Mouse (Mus musculus): ENCODE results near the gene Dnttip1. TPM values are rescaled to one million over a fixed set of nuclear protein-coding genes. Genes with fewer than 3 reads are reported as not detected.
A peak's percentile ranks its signal among the peaks of the same experiment; 100 is the strongest.
"Not testable (repeated sequence)": the region's sequence is repeated elsewhere in the genome, so short reads cannot be mapped to it uniquely, and the experiment has no call there.

Gene Dnttip1
- polyA plus RNA-seq, 1 experiment from 2014 or later: 55.9 TPM

GRCm38 (mm10) chr2:164792400-164793190 lies 46.8 kb downstream of the Dnttip1 start:
- peaks cover 26% of the 10 kb centered on the region; the same call in 1 of the 2 replicates for H3K36me3 ChIP-seq (ENCODE audit: control insufficient read depth, insufficient read depth, low read length)
- ATAC-seq: peak; percentile 6; the same call in 1 of the 2 replicates
- no peak overlapping the region for H3K4me2 ChIP-seq (ENCODE audit: low read depth, low read length)
- peak overlapping the region; percentile 28 for H3K27ac ChIP-seq (ENCODE audit: low read length)
- no peak overlapping the region; the same call in 1 of the 2 replicates for H3K9ac ChIP-seq (ENCODE audit: low read depth, low read length)
- H3K27me3 ChIP-seq (replicated peaks; ENCODE audit: control insufficient read depth, insufficient read depth, low read length): no peaks in the 10 kb centered on the region
- H3K4me1 ChIP-seq (ENCODE audit: control insufficient read depth, insufficient read depth, low read length): peaks cover 12% of the 10 kb centered on the region
- H3K9me3 ChIP-seq (ENCODE audit: control insufficient read depth, low read length): no peaks in the 10 kb centered on the region
- WGBS: 89% methylated on average over 12 of the region's 12 CpGs
- H3K4me3 ChIP-seq (ENCODE audit: low read length): no peak overlapping the region

GRCm38 (mm10) chr2:164793236-164793635 lies 47.5 kb downstream of the Dnttip1 start:
- 0 out of 2 replicates have a peak, but pooled peaks have one; percentile 16 for ATAC-seq
- Histone ChIP-seq H3K27me3 (replicated peaks; ENCODE audit: control insufficient read depth, insufficient read depth, low read length) (no peaks in the 10 kb centered on the region), H3K4me2 (ENCODE audit: low read depth, low read length) (no peak overlapping the region), H3K9me3 (ENCODE audit: control insufficient read depth, low read length) (no peaks in the 10 kb centered on the region), H3K27ac (ENCODE audit: low read length) (no peak overlapping the region), H3K36me3 (ENCODE audit: control insufficient read depth, insufficient read depth, low read length) (peaks cover 26% of the 10 kb centered on the region; the same call in 1 of the 2 replicates), H3K9ac (ENCODE audit: low read depth, low read length) (no peak overlapping the region), H3K4me3 (ENCODE audit: low read length) (no peak overlapping the region), H3K4me1 (ENCODE audit: control insufficient read depth, insufficient read depth, low read length) (peaks cover 11% of the 10 kb centered on the region)
- 69% methylated on average over 3 of the region's 3 CpGs for WGBS

DNA sequence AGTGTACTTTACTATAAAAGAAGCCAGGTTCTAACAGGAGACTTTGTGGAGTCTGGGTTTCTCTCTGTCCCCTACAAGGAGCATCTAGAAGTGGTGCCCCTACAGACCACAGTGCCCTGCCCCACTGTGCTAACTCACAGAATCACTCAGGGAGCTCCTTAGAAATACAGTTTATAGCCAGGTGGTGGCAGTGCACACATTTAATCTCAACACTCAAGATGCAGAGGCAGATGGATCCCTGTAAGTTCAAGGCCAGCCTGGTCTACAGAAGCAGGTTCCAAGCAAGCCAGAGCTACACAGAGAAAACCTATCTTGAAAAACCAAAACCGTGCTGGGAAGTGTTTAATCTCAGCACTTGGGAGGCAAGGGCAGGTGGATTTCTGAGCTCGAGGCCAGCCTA lies 48.0 kb downstream of the Dnttip1 start:
- Histone ChIP-seq H3K4me1 (ENCODE audit: control insufficient read depth, insufficient read depth, low read length) (peaks cover 6% of the 10 kb centered on the region), H3K27me3 (replicated peaks; ENCODE audit: control insufficient read depth, insufficient read depth, low read length) (no peaks in the 10 kb centered on the region), H3K4me3 (ENCODE audit: low read length) (no peak overlapping the region), H3K4me2 (ENCODE audit: low read depth, low read length) (no peak overlapping the region), H3K9me3 (ENCODE audit: control insufficient read depth, low read length) (no peaks in the 10 kb centered on the region), H3K9ac (ENCODE audit: low read depth, low read length) (no peak overlapping the region), H3K36me3 (ENCODE audit: control insufficient read depth, insufficient read depth, low read length) (peaks cover 23% of the 10 kb centered on the region; the same call in 1 of the 2 replicates), H3K27ac (ENCODE audit: low read length) (no peak overlapping the region)
- WGBS: 91% methylated on average over 2 of the region's 2 CpGs
- ATAC-seq: no peak

- Histone ChIP-seq H3K9ac (ENCODE audit: low read depth, low read length) (no peak overlapping the region), H3K4me1 (ENCODE audit: control insufficient read depth, insufficient read depth, low read length) (peaks cover 3% of the 10 kb centered on the region), H3K4me2 (ENCODE audit: low read depth, low read length) (no peak overlapping the region), H3K9me3 (ENCODE audit: control insufficient read depth, low read length) (no peaks in the 10 kb centered on the region), H3K27ac (ENCODE audit: low read length) (no peak overlapping the region), H3K27me3 (replicated peaks; ENCODE audit: control insufficient read depth, insufficient read depth, low read length) (no peaks in the 10 kb centered on the region), H3K36me3 (ENCODE audit: control insufficient read depth, insufficient read depth, low read length) (peaks cover 23% of the 10 kb centered on the region; the same call in 1 of the 2 replicates), H3K4me3 (ENCODE audit: low read length) (no peak overlapping the region)
- WGBS: 37% methylated on average over 5 of the region's 5 CpGs
- ATAC-seq: peak; percentile 59
Observed at GRCm38 (mm10) chr2:164794293-164794692, 48.5 kb downstream of the Dnttip1 start.

DNA sequence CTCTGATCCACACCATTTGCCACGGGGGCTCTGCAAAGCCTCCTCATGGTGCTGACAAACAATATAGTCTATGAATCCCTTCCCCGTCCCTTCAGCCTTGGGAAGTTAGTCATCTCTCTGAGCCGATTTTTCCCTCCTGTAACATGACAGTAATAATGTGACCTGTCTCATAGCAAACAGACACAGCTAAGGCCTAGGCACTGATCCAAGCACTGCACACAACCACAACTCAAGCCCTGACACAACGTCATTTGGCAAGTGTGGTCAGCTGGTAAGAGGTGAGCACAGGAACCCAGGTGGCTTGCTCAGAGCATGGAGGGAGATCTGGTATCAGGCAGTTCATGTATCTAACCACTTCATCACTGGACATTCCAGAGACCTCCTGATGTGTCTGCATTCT lies 50.1 kb downstream of the Dnttip1 start:
- H3K4me3 ChIP-seq (ENCODE audit: low read length): no peak overlapping the region
- peaks cover 23% of the 10 kb centered on the region for H3K36me3 ChIP-seq (ENCODE audit: control insufficient read depth, insufficient read depth, low read length)
- H3K27me3 ChIP-seq (replicated peaks; ENCODE audit: control insufficient read depth, insufficient read depth, low read length): no peaks in the 10 kb centered on the region
- H3K4me2 ChIP-seq (ENCODE audit: low read depth, low read length): no peak overlapping the region
- H3K27ac ChIP-seq (ENCODE audit: low read length): no peak overlapping the region
- no peak overlapping the region for H3K9ac ChIP-seq (ENCODE audit: low read depth, low read length)
- peaks cover 3% of the 10 kb centered on the region for H3K4me1 ChIP-seq (ENCODE audit: control insufficient read depth, insufficient read depth, low read length)
- no peak for ATAC-seq
- WGBS: 80% methylated on average over 4 of the region's 4 CpGs
- H3K9me3 ChIP-seq (ENCODE audit: control insufficient read depth, low read length): no peaks in the 10 kb centered on the region

DNA sequence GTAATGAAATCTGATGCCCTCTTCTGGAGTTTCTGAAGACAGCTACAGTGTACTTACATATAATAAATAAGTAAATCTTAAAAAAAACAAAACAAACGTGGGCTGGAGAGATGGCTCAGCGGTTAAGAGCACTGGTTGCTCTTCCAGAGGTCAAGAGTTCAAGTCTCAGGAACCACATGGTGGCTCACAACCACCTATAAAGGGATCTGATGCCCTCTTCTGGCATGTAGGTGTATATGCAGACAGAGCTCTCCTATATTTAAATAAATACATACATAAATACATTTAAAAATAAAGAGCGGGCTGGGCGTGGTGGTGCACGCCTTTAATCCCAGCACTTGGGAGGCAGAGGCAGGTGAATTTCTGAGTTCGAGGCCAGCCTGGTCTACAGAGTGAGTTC lies 52.8 kb downstream of the Dnttip1 start:
- not testable (repeated sequence) for H3K9ac ChIP-seq (ENCODE audit: low read depth, low read length); H3K27ac ChIP-seq (ENCODE audit: low read length); H3K27me3 ChIP-seq (replicated peaks; ENCODE audit: control insufficient read depth, insufficient read depth, low read length); H3K4me2 ChIP-seq (ENCODE audit: low read depth, low read length); H3K36me3 ChIP-seq (ENCODE audit: control insufficient read depth, insufficient read depth, low read length); H3K4me1 ChIP-seq (ENCODE audit: control insufficient read depth, insufficient read depth, low read length); H3K4me3 ChIP-seq (ENCODE audit: low read length); ATAC-seq; H3K9me3 ChIP-seq (ENCODE audit: control insufficient read depth, low read length)
- 77% methylated on average over 6 of the region's 6 CpGs for WGBS

GRCm38 (mm10) chr2:164800252-164801004 lies 54.6 kb downstream of the Dnttip1 start:
- 88% methylated on average over 13 of the region's 13 CpGs for WGBS
- H3K4me2 ChIP-seq (ENCODE audit: low read depth, low read length): no peak overlapping the region
- H3K9me3 ChIP-seq (ENCODE audit: control insufficient read depth, low read length): no peaks in the 10 kb centered on the region
- no peak overlapping the region for H3K27ac ChIP-seq (ENCODE audit: low read length)
- no peaks in the 10 kb centered on the region for H3K27me3 ChIP-seq (replicated peaks; ENCODE audit: control insufficient read depth, insufficient read depth, low read length)
- H3K9ac ChIP-seq (ENCODE audit: low read depth, low read length): no peak overlapping the region
- no peak for ATAC-seq
- H3K4me3 ChIP-seq (ENCODE audit: low read length): no peak overlapping the region
- peaks cover 6% of the 10 kb centered on the region for H3K36me3 ChIP-seq (ENCODE audit: control insufficient read depth, insufficient read depth, low read length)
- H3K4me1 ChIP-seq (ENCODE audit: control insufficient read depth, insufficient read depth, low read length): peaks cover 9% of the 10 kb centered on the region

GRCm38 (mm10) chr2:164803201-164803920 lies 57.6 kb downstream of the Dnttip1 start:
- no peak for ATAC-seq

DNA sequence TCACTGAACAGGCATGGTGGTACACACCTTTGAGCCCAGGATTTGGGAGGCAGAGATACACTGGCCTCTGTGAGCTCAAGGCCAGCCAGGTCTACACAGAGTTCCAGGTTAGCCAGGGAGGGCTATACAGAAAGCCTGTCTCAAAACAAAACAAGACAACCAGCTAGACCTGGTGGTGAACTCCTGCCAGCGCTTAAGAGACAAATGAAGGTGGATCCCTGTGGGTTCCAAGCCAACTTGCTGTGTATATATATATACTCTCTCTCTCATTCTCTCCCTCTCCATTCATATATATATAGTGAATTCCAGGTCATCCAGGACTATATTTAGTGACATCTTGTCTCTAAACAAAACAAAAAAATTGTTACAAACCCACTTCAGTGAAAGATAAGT lies 58.1 kb downstream of the Dnttip1 start:
- Histone ChIP-seq H3K9ac (ENCODE audit: low read depth, low read length) (peak overlapping the region; percentile 82), H3K4me3 (ENCODE audit: low read length) (peak overlapping the region; percentile 67), H3K36me3 (ENCODE audit: control insufficient read depth, insufficient read depth, low read length) (peaks cover 2% of the 10 kb centered on the region; the same call in 1 of the 2 replicates), H3K27ac (ENCODE audit: low read length) (peak overlapping the region; percentile 12), H3K4me2 (ENCODE audit: low read depth, low read length) (peak overlapping the region; percentile 60), H3K9me3 (ENCODE audit: control insufficient read depth, low read length) (no peaks in the 10 kb centered on the region), H3K27me3 (replicated peaks; ENCODE audit: control insufficient read depth, insufficient read depth, low read length) (no peaks in the 10 kb centered on the region), H3K4me1 (ENCODE audit: control insufficient read depth, insufficient read depth, low read length) (peaks cover 13% of the 10 kb centered on the region)
- WGBS: 58% methylated on average over 1 of the region's 1 CpGs
- no peak for ATAC-seq

More at GRCm38 (mm10) chr2:164803201-164803920, 57.6 kb downstream of the Dnttip1 start:
- H3K9me3 ChIP-seq (ENCODE audit: control insufficient read depth, low read length): no peaks in the 10 kb centered on the region
- peak overlapping the region; percentile 60 for H3K4me2 ChIP-seq (ENCODE audit: low read depth, low read length)
- WGBS: 78% methylated on average over 16 of the region's 16 CpGs
- peak overlapping the region; percentile 12 for H3K27ac ChIP-seq (ENCODE audit: low read length)
- no peaks in the 10 kb centered on the region for H3K27me3 ChIP-seq (replicated peaks; ENCODE audit: control insufficient read depth, insufficient read depth, low read length)
- H3K4me3 ChIP-seq (ENCODE audit: low read length): peak overlapping the region; percentile 67
- H3K4me1 ChIP-seq (ENCODE audit: control insufficient read depth, insufficient read depth, low read length): peaks cover 13% of the 10 kb centered on the region
- H3K36me3 ChIP-seq (ENCODE audit: control insufficient read depth, insufficient read depth, low read length): peaks cover 2% of the 10 kb centered on the region; the same call in 1 of the 2 replicates
- peak overlapping the region; percentile 82 for H3K9ac ChIP-seq (ENCODE audit: low read depth, low read length)

Measured in intestine, embryonic 16.5 days (tissue).